Mouse (Mus musculus): ENCODE data around the gene B3gnt3. TPM values are rescaled to one million over a fixed set of nuclear protein-coding genes. Genes with fewer than 3 reads are reported as not detected.
A peak's percentile ranks its signal among the peaks of the same experiment; 100 is the strongest.

B3gnt3 gene
- polyA plus RNA-seq, 1 experiment from 2014 or later = 0.36 TPM

- no peaks in the 10 kb centered on the region for H3K9me3 ChIP-seq
- H3K4me2 ChIP-seq = peak overlapping the region; percentile 73
- peak overlapping the region; percentile 73; the same call in 1 of the 2 replicates for H3K9ac ChIP-seq
- no peaks in the 10 kb centered on the region for H3K36me3 ChIP-seq (replicated peaks)
- peaks cover 33% of the 10 kb centered on the region for H3K27me3 ChIP-seq (replicated peaks)
- H3K27ac ChIP-seq = peak overlapping the region; percentile 68; the same call in 1 of the 2 replicates
- 30% methylated on average over 9 of the region's 9 CpGs for WGBS
- peak overlapping the region; percentile 60 for H3K4me3 ChIP-seq
- H3K4me1 ChIP-seq = peaks cover 34% of the 10 kb centered on the region
- ATAC-seq (replicated peaks) = no peak
Observed at GRCm38 (mm10) chr8:71675456-71676019, 26.1 kb downstream of the B3gnt3 start.

DNA sequence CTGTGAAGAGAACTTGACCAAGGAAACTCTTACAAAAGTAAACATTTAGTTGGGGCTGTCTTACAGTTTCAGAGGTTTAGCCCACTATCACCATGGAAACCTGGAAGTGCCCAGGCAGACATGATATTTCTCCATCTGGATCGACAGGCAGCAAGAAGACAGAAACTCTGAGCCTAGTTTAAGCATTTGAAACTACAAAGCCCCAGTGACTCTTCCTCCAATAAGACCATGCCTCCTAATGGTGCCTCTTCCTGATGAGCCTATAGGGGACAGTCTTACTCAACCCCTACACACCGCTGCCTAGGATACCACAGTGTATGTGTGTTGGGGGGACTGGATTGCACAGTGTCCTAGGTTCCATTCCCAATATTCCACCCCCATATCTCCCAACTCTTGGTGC is 27.5 kb downstream of the B3gnt3 start:
- Histone ChIP-seq H3K27ac (no peak overlapping the region), H3K9me3 (no peaks in the 10 kb centered on the region), H3K4me1 (peaks cover 37% of the 10 kb centered on the region), H3K4me2 (no peak overlapping the region), H3K27me3 (replicated peaks) (peaks cover 18% of the 10 kb centered on the region), H3K4me3 (no peak overlapping the region), H3K36me3 (replicated peaks) (no peaks in the 10 kb centered on the region), H3K9ac (no peak overlapping the region)
- 68% methylated on average over 2 of the region's 2 CpGs for WGBS
- no peak for ATAC-seq (replicated peaks)

DNA sequence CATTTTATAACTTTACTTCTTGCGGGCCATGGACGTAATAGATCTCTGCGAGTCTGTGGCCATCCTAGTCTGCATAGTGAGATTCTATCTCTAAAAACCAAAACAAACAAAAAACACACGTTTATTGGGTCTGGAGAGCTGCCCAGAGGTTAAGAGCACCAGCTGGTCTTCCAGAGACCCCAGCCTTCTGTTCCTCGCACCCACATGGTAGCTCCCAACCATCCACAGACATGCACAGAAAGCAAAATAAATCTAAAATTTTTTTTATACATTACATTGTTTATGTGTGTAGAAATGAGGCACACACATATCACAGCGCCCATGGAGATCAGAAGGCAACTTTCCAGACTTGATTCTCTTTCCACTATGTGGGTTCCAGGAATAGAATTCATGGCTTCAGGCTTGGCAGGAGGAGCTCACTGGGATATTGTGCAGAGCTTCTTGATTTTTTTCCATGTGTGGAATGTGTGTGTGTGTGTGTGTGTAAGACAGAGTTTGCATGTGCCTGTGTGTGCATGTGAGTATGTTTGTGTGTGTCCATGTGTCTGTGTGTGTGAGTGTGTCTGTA is 29.3 kb downstream of the B3gnt3 start:
- ATAC-seq (replicated peaks) = no peak
- peak overlapping the region; percentile 85 for H3K9ac ChIP-seq
- peak overlapping the region; percentile 87 for H3K4me2 ChIP-seq
- H3K4me1 ChIP-seq = peaks cover 54% of the 10 kb centered on the region
- H3K4me3 ChIP-seq = peak overlapping the region; percentile 96
- WGBS = 61% methylated on average over 6 of the region's 6 CpGs
- peak overlapping the region; percentile 96 for H3K27ac ChIP-seq
- H3K9me3 ChIP-seq = no peaks in the 10 kb centered on the region
- H3K27me3 ChIP-seq (replicated peaks) = no peaks in the 10 kb centered on the region
- no peaks in the 10 kb centered on the region for H3K36me3 ChIP-seq (replicated peaks)

DNA sequence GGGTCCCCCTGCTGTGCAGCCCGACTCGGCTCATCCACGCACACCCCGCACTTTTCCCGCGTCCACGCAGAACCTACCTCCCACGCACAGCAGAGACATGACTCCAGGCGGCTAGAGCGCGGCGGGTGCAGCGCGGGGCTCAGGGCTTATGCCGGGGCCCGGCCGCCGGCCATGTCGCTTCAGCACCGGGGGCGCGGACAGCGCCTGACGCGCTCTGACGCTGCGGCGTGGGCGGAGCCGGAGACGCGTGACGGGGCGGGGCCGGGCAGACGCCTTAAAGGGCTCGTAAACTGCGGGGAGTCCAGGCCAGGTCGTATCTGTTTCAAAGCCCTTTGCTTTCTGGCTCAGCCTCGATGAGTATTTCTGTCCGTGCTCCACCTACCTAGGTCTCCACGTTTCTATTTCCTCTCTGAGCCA is 30.0 kb downstream of the B3gnt3 start, which contains the start of gene Unc13a:
Unc13a (minus strand) TSS at position 209 of the 417 bp plus-strand sequence.
- Histone ChIP-seq H3K27me3 (replicated peaks) (no peaks in the 10 kb centered on the region), H3K4me1 (peaks cover 57% of the 10 kb centered on the region), H3K9ac (peak within 1 kb of the TSS; percentile 85), H3K4me3 (peak within 1 kb of the TSS; percentile 96), H3K27ac (peak within 1 kb of the TSS; percentile 96), H3K36me3 (replicated peaks) (no peaks in the 10 kb centered on the region), H3K4me2 (peak within 1 kb of the TSS; percentile 87), H3K9me3 (no peaks in the 10 kb centered on the region)
- peak; percentile 69 for ATAC-seq (replicated peaks)
- WGBS = under 1% methylated on average over 42 of the region's 42 CpGs

GRCm38 (mm10) chr8:71670621-71671548 is 30.7 kb downstream of the B3gnt3 start:
- peak; percentile 72 for ATAC-seq (replicated peaks)
- WGBS = under 1% methylated on average over 62 of the region's 64 CpGs
- Histone ChIP-seq H3K36me3 (replicated peaks) (no peaks in the 10 kb centered on the region), H3K9ac (peak overlapping the region; percentile 85), H3K27me3 (replicated peaks) (no peaks in the 10 kb centered on the region), H3K4me1 (peaks cover 59% of the 10 kb centered on the region), H3K9me3 (no peaks in the 10 kb centered on the region), H3K4me3 (peak overlapping the region; percentile 96), H3K27ac (peak overlapping the region; percentile 96), H3K4me2 (peak overlapping the region; percentile 87)

GRCm38 (mm10) chr8:71670198-71670597 is 31.4 kb downstream of the B3gnt3 start:
- WGBS = 9% methylated on average over 12 of the region's 12 CpGs
- H3K27me3 ChIP-seq (replicated peaks) = no peaks in the 10 kb centered on the region

GRCm38 (mm10) chr8:71668220-71668975 is 33.2 kb downstream of the B3gnt3 start:
- Histone ChIP-seq H3K36me3 (replicated peaks) (peaks cover 6% of the 10 kb centered on the region), H3K27ac (no peak overlapping the region), H3K9me3 (no peaks in the 10 kb centered on the region), H3K27me3 (replicated peaks) (no peaks in the 10 kb centered on the region), H3K4me1 (peaks cover 51% of the 10 kb centered on the region), H3K4me2 (peak overlapping the region; percentile 39), H3K4me3 (0 out of 2 replicates have a peak overlapping the region, but pooled peaks have one; percentile 6), H3K9ac (peak overlapping the region; percentile 9; the same call in 1 of the 2 replicates)
- 8% methylated on average over 21 of the region's 21 CpGs for WGBS
- no peak for ATAC-seq (replicated peaks)

More at GRCm38 (mm10) chr8:71670198-71670597, 31.4 kb downstream of the B3gnt3 start:
- no peaks in the 10 kb centered on the region for H3K9me3 ChIP-seq
- ATAC-seq (replicated peaks) = peak; percentile 16
- H3K27ac ChIP-seq = peak overlapping the region; percentile 96
- H3K4me2 ChIP-seq = peak overlapping the region; percentile 87
- H3K4me1 ChIP-seq = peaks cover 52% of the 10 kb centered on the region
- peak overlapping the region; percentile 85 for H3K9ac ChIP-seq
- no peaks in the 10 kb centered on the region for H3K36me3 ChIP-seq (replicated peaks)
- peak overlapping the region; percentile 96 for H3K4me3 ChIP-seq

DNA sequence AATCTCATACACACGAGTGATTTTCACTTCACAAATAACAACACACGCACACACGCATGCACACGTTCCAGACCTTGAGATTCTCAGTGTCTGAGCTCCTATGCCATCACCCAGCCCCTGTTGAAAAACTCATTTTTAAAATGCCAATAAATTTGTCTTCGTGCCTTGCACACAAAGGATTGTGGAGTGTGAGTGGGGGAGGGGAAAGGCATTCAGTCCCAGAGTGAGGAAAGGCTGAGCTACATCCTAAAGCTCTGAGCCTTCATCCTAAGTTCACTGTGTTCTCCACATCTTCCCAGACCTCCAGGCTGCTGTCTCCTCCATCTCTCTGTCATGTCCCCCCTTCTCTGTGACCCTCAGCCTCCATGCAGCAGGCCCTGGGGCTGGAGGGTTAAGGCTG is 34.3 kb downstream of the B3gnt3 start:
- Histone ChIP-seq H3K27ac (peak overlapping the region; percentile 73), H3K4me1 (peaks cover 51% of the 10 kb centered on the region), H3K27me3 (replicated peaks) (no peaks in the 10 kb centered on the region), H3K36me3 (replicated peaks) (peaks cover 12% of the 10 kb centered on the region), H3K9me3 (no peaks in the 10 kb centered on the region), H3K4me3 (no peak overlapping the region), H3K4me2 (peak overlapping the region; percentile 28), H3K9ac (0 out of 2 replicates have a peak overlapping the region, but pooled peaks have one; percentile 27)
- ATAC-seq (replicated peaks) = no peak
- WGBS = 45% methylated on average over 5 of the region's 5 CpGs

DNA sequence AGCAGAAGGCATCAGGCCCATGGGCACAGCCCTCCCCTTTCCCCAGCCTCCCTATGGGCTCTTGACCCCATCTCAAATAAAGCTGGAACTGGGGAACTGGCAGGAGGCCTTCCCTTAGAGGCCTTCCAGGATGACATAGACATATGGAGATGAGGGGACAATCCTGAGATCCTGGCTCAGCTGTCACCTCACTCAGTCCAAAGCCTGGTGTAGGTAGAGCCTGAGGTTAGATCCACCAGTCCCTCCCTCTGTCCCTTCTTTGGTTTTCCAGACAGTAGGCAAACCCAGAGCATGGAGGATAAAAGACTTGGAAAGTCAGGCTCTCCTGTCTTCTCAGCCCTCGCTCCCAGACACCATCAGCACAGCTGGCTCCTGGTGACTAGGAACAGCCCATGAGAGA is 34.7 kb downstream of the B3gnt3 start:
- no peaks in the 10 kb centered on the region for H3K9me3 ChIP-seq
- peaks cover 47% of the 10 kb centered on the region for H3K4me1 ChIP-seq
- no peak for ATAC-seq (replicated peaks)
- no peak overlapping the region for H3K4me3 ChIP-seq
- WGBS = 24% methylated on average over 1 of the region's 1 CpGs
- peak overlapping the region; percentile 28; the same call in 1 of the 2 replicates for H3K4me2 ChIP-seq
- peak overlapping the region; percentile 73; the same call in 1 of the 2 replicates for H3K27ac ChIP-seq
- no peaks in the 10 kb centered on the region for H3K27me3 ChIP-seq (replicated peaks)
- H3K9ac ChIP-seq = 0 out of 2 replicates have a peak overlapping the region, but pooled peaks have one; percentile 12
- H3K36me3 ChIP-seq (replicated peaks) = peaks cover 13% of the 10 kb centered on the region

- Histone ChIP-seq H3K4me2 (peak overlapping the region; percentile 2; the same call in 1 of the 2 replicates), H3K36me3 (replicated peaks) (peaks cover 13% of the 10 kb centered on the region)
- ATAC-seq (replicated peaks) = no peak
Observed at GRCm38 (mm10) chr8:71665331-71666130, 36.1 kb downstream of the B3gnt3 start.

More at GRCm38 (mm10) chr8:71665331-71666130, 36.1 kb downstream of the B3gnt3 start:
- H3K9ac ChIP-seq = no peak overlapping the region
- H3K9me3 ChIP-seq = no peaks in the 10 kb centered on the region
- peaks cover 46% of the 10 kb centered on the region for H3K4me1 ChIP-seq
- WGBS = 6% methylated on average over 22 of the region's 22 CpGs
- no peaks in the 10 kb centered on the region; the same call in none of the 2 replicates for H3K27me3 ChIP-seq (replicated peaks)
- no peak overlapping the region for H3K27ac ChIP-seq
- no peak overlapping the region for H3K4me3 ChIP-seq
